Mouse (Mus musculus): ENCODE data around the gene Zfp385c. TPM values are rescaled to one million over a fixed set of nuclear protein-coding genes. Genes with fewer than 3 reads are reported as not detected.

The Zfp385c gene
- polyA plus RNA-seq, 1 experiment: 0.39 TPM

- no peaks in the 10 kb centered on the region for H3K27me3 ChIP-seq (replicated peaks)
- H3K9me3 ChIP-seq: no peaks in the 10 kb centered on the region
- H3K4me3 ChIP-seq (replicated peaks): no peak overlapping the region
- peaks cover 94% of the 10 kb centered on the region for H3K4me1 ChIP-seq
- no peak for TF ChIP-seq FLI1 (IDR thresholded peaks at IDR 0.05; ENCODE audit: low read length)
- no peak for TF ChIP-seq GATA1 (IDR thresholded peaks at IDR 0.05; ENCODE audit: borderline replicate concordance, low read length)
- H3K36me3 ChIP-seq (replicated peaks; ENCODE audit: low read length): peaks cover 82% of the 10 kb centered on the region
These were observed 37.7 kb upstream of the Zfp385c start for GRCm38 (mm10) chr11:100729976-100730375.

GRCm38 (mm10) chr11:100728601-100729000 is 36.3 kb upstream of the Zfp385c start:
- Histone ChIP-seq H3K4me3 (replicated peaks) (no peak overlapping the region), H3K4me1 (peaks cover 97% of the 10 kb centered on the region), H3K36me3 (replicated peaks; ENCODE audit: low read length) (peaks cover 80% of the 10 kb centered on the region), H3K27me3 (replicated peaks) (no peaks in the 10 kb centered on the region), H3K9me3 (no peaks in the 10 kb centered on the region)
- no peak for TF ChIP-seq FLI1 (IDR thresholded peaks at IDR 0.05; ENCODE audit: low read length)
- no peak for TF ChIP-seq GATA1 (IDR thresholded peaks at IDR 0.05; ENCODE audit: borderline replicate concordance, low read length)

- Histone ChIP-seq H3K27me3 (replicated peaks) (no peaks in the 10 kb centered on the region), H3K4me3 (replicated peaks) (no peak overlapping the region), H3K9me3 (no peaks in the 10 kb centered on the region), H3K4me1 (peaks cover 97% of the 10 kb centered on the region), H3K36me3 (replicated peaks; ENCODE audit: low read length) (peaks cover 73% of the 10 kb centered on the region)
- TF ChIP-seq GATA1 (IDR thresholded peaks at IDR 0.05; ENCODE audit: borderline replicate concordance, low read length) (no peak), FLI1 (IDR thresholded peaks at IDR 0.05; ENCODE audit: low read length) (no peak)
These were observed 34.9 kb upstream of the Zfp385c start for GRCm38 (mm10) chr11:100727201-100727600.

GRCm38 (mm10) chr11:100724919-100725512 is 32.8 kb upstream of the Zfp385c start:
- H3K4me1 ChIP-seq: peaks cover 97% of the 10 kb centered on the region

GRCm38 (mm10) chr11:100722493-100723028 is 30.3 kb upstream of the Zfp385c start:
- Histone ChIP-seq H3K9me3 (no peaks in the 10 kb centered on the region), H3K4me1 (peaks cover 94% of the 10 kb centered on the region), H3K27me3 (replicated peaks) (no peaks in the 10 kb centered on the region), H3K36me3 (replicated peaks; ENCODE audit: low read length) (peaks cover 60% of the 10 kb centered on the region), H3K4me3 (replicated peaks) (peak overlapping the region; percentile 79)
- no peak for TF ChIP-seq FLI1 (IDR thresholded peaks at IDR 0.05; ENCODE audit: low read length)
- TF ChIP-seq GATA1 (IDR thresholded peaks at IDR 0.05; ENCODE audit: borderline replicate concordance, low read length): no peak

More at GRCm38 (mm10) chr11:100724919-100725512, 32.8 kb upstream of the Zfp385c start:
- H3K36me3 ChIP-seq (replicated peaks; ENCODE audit: low read length): peaks cover 57% of the 10 kb centered on the region
- TF ChIP-seq FLI1 (IDR thresholded peaks at IDR 0.05; ENCODE audit: low read length): no peak
- no peak for TF ChIP-seq GATA1 (IDR thresholded peaks at IDR 0.05; ENCODE audit: borderline replicate concordance, low read length)
- H3K27me3 ChIP-seq (replicated peaks): no peaks in the 10 kb centered on the region
- peak overlapping the region; percentile 71 for H3K4me3 ChIP-seq (replicated peaks)
- no peaks in the 10 kb centered on the region for H3K9me3 ChIP-seq

GRCm38 (mm10) chr11:100721776-100722492 is 29.7 kb upstream of the Zfp385c start:
- TF ChIP-seq FLI1 (IDR thresholded peaks at IDR 0.05; ENCODE audit: low read length): no peak
- TF ChIP-seq GATA1 (IDR thresholded peaks at IDR 0.05; ENCODE audit: borderline replicate concordance, low read length): no peak
- H3K36me3 ChIP-seq (replicated peaks; ENCODE audit: low read length): peaks cover 60% of the 10 kb centered on the region
- H3K9me3 ChIP-seq: no peaks in the 10 kb centered on the region
- peaks cover 92% of the 10 kb centered on the region for H3K4me1 ChIP-seq
- no peaks in the 10 kb centered on the region for H3K27me3 ChIP-seq (replicated peaks)
- H3K4me3 ChIP-seq (replicated peaks): peak overlapping the region; percentile 76

- Histone ChIP-seq H3K4me3 (replicated peaks) (peak overlapping the region; percentile 76), H3K36me3 (replicated peaks; ENCODE audit: low read length) (peaks cover 67% of the 10 kb centered on the region), H3K4me1 (peaks cover 93% of the 10 kb centered on the region), H3K27me3 (replicated peaks) (no peaks in the 10 kb centered on the region), H3K9me3 (no peaks in the 10 kb centered on the region)
- TF ChIP-seq FLI1 (IDR thresholded peaks at IDR 0.05; ENCODE audit: low read length) (no peak), GATA1 (IDR thresholded peaks at IDR 0.05; ENCODE audit: borderline replicate concordance, low read length) (no peak)
These were observed 29.0 kb upstream of the Zfp385c start for GRCm38 (mm10) chr11:100721254-100721653.

GRCm38 (mm10) chr11:100720345-100720744 is 28.1 kb upstream of the Zfp385c start:
- peaks cover 89% of the 10 kb centered on the region for H3K4me1 ChIP-seq
- TF ChIP-seq GATA1 (IDR thresholded peaks at IDR 0.05; ENCODE audit: borderline replicate concordance, low read length): no peak
- TF ChIP-seq FLI1 (IDR thresholded peaks at IDR 0.05; ENCODE audit: low read length): no peak
- peak overlapping the region; percentile 76 for H3K4me3 ChIP-seq (replicated peaks)
- H3K27me3 ChIP-seq (replicated peaks): no peaks in the 10 kb centered on the region
- H3K36me3 ChIP-seq (replicated peaks; ENCODE audit: low read length): peaks cover 72% of the 10 kb centered on the region
- no peaks in the 10 kb centered on the region for H3K9me3 ChIP-seq

GRCm38 (mm10) chr11:100719893-100720292 is 27.6 kb upstream of the Zfp385c start:
- peaks cover 88% of the 10 kb centered on the region for H3K4me1 ChIP-seq
- H3K27me3 ChIP-seq (replicated peaks): no peaks in the 10 kb centered on the region
- H3K9me3 ChIP-seq: no peaks in the 10 kb centered on the region
- H3K36me3 ChIP-seq (replicated peaks; ENCODE audit: low read length): peaks cover 72% of the 10 kb centered on the region
- H3K4me3 ChIP-seq (replicated peaks): peak overlapping the region; percentile 56
- TF ChIP-seq GATA1 (IDR thresholded peaks at IDR 0.05; ENCODE audit: borderline replicate concordance, low read length) (no peak), FLI1 (IDR thresholded peaks at IDR 0.05; ENCODE audit: low read length) (no peak)

- Histone ChIP-seq H3K4me3 (replicated peaks) (no peak overlapping the region), H3K36me3 (replicated peaks; ENCODE audit: low read length) (peaks cover 70% of the 10 kb centered on the region), H3K27me3 (replicated peaks) (no peaks in the 10 kb centered on the region), H3K9me3 (no peaks in the 10 kb centered on the region), H3K4me1 (peaks cover 88% of the 10 kb centered on the region)
- TF ChIP-seq GATA1 (IDR thresholded peaks at IDR 0.05; ENCODE audit: borderline replicate concordance, low read length): no peak
- no peak for TF ChIP-seq FLI1 (IDR thresholded peaks at IDR 0.05; ENCODE audit: low read length)
These were observed 27.1 kb upstream of the Zfp385c start for GRCm38 (mm10) chr11:100719312-100719711.
